Mouse (Mus musculus) liver, embryonic 14.5 days (tissue): ENCODE data around the gene Acp2.

ENCODE experiments used
- CTCF ChIP-seq: IDR thresholded peaks from 2 replicates; pipeline ENCODE4 v1.5.1; 2016; ENCODE audit warnings: antibody characterized with exemption, low read depth, control low read depth
- EP300 ChIP-seq: IDR thresholded peaks from 2 replicates; pipeline ENCODE4 v1.6.1; 2016; ENCODE audit warnings: antibody characterized with exemption, low read depth

DNA sequence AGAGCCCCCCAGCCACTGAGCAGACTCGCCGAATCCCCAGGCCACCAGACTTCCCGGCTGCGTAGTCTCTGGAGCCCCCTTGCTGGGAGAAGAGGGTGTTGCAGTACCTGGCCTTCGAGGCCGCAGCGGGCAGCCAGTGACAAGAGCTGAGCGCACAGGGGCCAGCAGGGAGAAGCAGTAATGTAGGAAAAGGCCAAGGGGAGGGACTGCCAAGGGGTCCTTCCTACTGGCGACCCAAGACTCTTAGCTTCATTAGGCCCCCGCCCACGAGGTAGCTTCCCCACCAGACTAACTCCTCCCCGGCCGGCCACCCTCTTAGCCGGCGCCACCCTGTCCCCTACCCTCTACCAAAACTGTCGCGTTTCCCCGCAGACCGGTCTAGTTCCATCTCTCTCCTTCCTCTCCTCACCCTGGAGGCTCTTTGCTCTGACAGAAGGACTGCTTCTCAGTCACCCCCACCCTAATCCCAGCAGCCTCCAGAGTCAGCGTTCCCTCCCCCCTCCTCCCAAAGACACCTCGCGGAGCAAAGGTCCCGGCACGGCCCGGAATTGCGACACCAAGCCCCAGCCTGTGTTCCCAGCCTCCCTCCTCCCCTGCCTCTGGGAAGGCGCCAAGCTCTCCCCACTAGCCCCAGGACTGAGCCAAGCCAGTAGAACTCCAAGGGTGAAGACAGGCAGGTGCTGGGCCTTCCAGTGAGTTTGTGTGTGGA lies 7.9 kb upstream of the Acp2 start:
- TF ChIP-seq EP300: no peak
- peak; percentile 89 for TF ChIP-seq CTCF
